Mouse (Mus musculus): ENCODE measurements at regions not wholly inside any gene's neighbourhood (a gene's known extent, or its start where the extent isn't known, plus 50 kb on each side); places are given as distances from the start of the nearest gene placed in this dataset.

GRCm38 (mm10) chr1:7591327-7591726 is 2783.6 kb downstream of the Gm37988 start:
- in situ Hi-C loops (cut with MboI, MseI): no loop called here
